8 mouse cellular contexts compared by ENCODE assay signal in genomic region chr11:17460024-17460919, GRCm38 (mm10).
DNase-seq lines count a peak whose midpoint lies in the region; ATAC-seq and TF ChIP-seq lines count a peak whose summit lies in the region.

No protein-coding gene starts in this region.

- H3K4me1 ChIP-seq in cortical plate, adult 2 months (ENCODE audit: control insufficient read depth, insufficient read depth, low read length), result no peaks in the 10 kb centered on the region
- 0 out of 4 replicates have a peak, but pooled peaks cover 0 to 7% of the 10 kb centered on the region in 2 experiments for H3K4me1 ChIP-seq in heart, embryonic 14.5 days (ENCODE audit: control insufficient read depth in 2 of 2, insufficient read depth in 2 of 2, low read length in 2 of 2)
- peaks cover 5% of the 10 kb centered on the region; the same call in 1 of the 2 replicates for H3K4me1 ChIP-seq in midbrain, embryonic 11.5 days (ENCODE audit: control insufficient read depth, insufficient read depth, low read length)

- H3K4me3 ChIP-seq in cortical plate, adult 2 months (ENCODE audit: insufficient read depth, low read length), result no peak overlapping the region
- peak overlapping the region; percentile 4 to 19 for H3K4me3 ChIP-seq in heart, embryonic 14.5 days (ENCODE audit: control insufficient read depth in 1 of 2, insufficient read depth in 1 of 2, low read depth in 1 of 2, low read length in 2 of 2)
- H3K4me3 ChIP-seq in midbrain, embryonic 11.5 days (ENCODE audit: low read depth, low read length), result no peak overlapping the region

- H3K4me2 ChIP-seq in heart, embryonic 14.5 days (ENCODE audit: low read length), result peak overlapping the region; percentile 60
- peak overlapping the region; percentile 12; the same call in 1 of the 2 replicates for H3K4me2 ChIP-seq in midbrain, embryonic 11.5 days

- H3K27ac ChIP-seq in cortical plate, adult 2 months (ENCODE audit: insufficient read depth, low read length), result no peak overlapping the region
- 0 out of 4 replicates have a peak overlapping the region, but pooled peaks of 1 of the 2 experiments have one; percentile 2 for H3K27ac ChIP-seq in heart, embryonic 14.5 days (replicated peaks in 1 of 2; ENCODE audit: control insufficient read depth in 1 of 2, insufficient read depth in 1 of 2, low read depth in 2 of 2, low read length in 2 of 2)
- no peak overlapping the region for H3K27ac ChIP-seq in midbrain, embryonic 11.5 days (ENCODE audit: low read depth, low read length)

- no peak for ATAC-seq in heart, embryonic 14.5 days (ENCODE audit: insufficient number of reproducible peaks, insufficient read depth, low FRiP score, low read depth)
- ATAC-seq in midbrain, embryonic 11.5 days (ENCODE audit: low FRiP score), result peak; percentile 68
- no peak for ATAC-seq in activated CD4-positive, CD25-positive, alpha-beta regulatory T cell, adult 4 months

- no peak overlapping the region; the same call in 1 of the 2 replicates for H3K9ac ChIP-seq in heart, embryonic 14.5 days (ENCODE audit: low read length)
- no peak overlapping the region for H3K9ac ChIP-seq in midbrain, embryonic 11.5 days (ENCODE audit: low read length)

- TF ChIP-seq POLR2A in cortical plate, adult 2 months (IDR thresholded peaks at IDR 0.05; ENCODE audit: extremely low read depth, insufficient read depth, low read length), result no peak

- no peaks in the 10 kb centered on the region for H3K36me3 ChIP-seq in heart, embryonic 14.5 days (ENCODE audit: control insufficient read depth, insufficient read depth, low read length)
- H3K36me3 ChIP-seq in midbrain, embryonic 11.5 days (ENCODE audit: control insufficient read depth, insufficient read depth, low read length), result no peaks in the 10 kb centered on the region

- H3K9me3 ChIP-seq in heart, embryonic 14.5 days (ENCODE audit: control insufficient read depth, low read length), result no peaks in the 10 kb centered on the region
- H3K9me3 ChIP-seq in midbrain, embryonic 11.5 days (ENCODE audit: control insufficient read depth, low read length), result no peaks in the 10 kb centered on the region

- TF ChIP-seq CTCF in cortical plate, adult 2 months (IDR thresholded peaks at IDR 0.05; ENCODE audit: extremely low read depth, insufficient read depth, low read length), result peak; percentile 23; the same call in 1 of the 2 replicates

- peak; percentile 23 to 28 for DNase-seq in right cerebral cortex, postnatal 10 days (ENCODE audit: low spot score in 2 of 2)
- no peak for DNase-seq in right cerebral cortex, postnatal 4 days
- DNase-seq in kidney, postnatal 4 days, result peak; percentile 21 to 38
- peak; percentile 93 for DNase-seq in midbrain, embryonic 11.5 days (ENCODE audit: low spot score, missing footprints)
- no peak for DNase-seq in urinary bladder, adult 18-20 months (ENCODE audit: low spot score in 2 of 2)

- H3K27me3 ChIP-seq in heart, embryonic 14.5 days (ENCODE audit: control insufficient read depth, insufficient read depth, low read length), result no peaks in the 10 kb centered on the region
- no peaks in the 10 kb centered on the region for H3K27me3 ChIP-seq in midbrain, embryonic 11.5 days (ENCODE audit: control insufficient read depth, insufficient read depth, low read length)

- 30% methylated on average over 11 of the region's 11 CpGs for WGBS in heart, embryonic 14.5 days
- 11% methylated on average over 11 of the region's 11 CpGs for WGBS in midbrain, embryonic 11.5 days

Comparison
In these comparisons a context has a peak if more than half of its experiments do, and no peak if none do; other contexts are left out.
1. DNase-seq: peak in right cerebral cortex, postnatal 10 days (2 of 2), kidney, postnatal 4 days (2 of 2) and midbrain, embryonic 11.5 days (single experiment); none in right cerebral cortex, postnatal 4 days (single experiment) and urinary bladder, adult 18-20 months (0 of 2).
2. H3K4me3 ChIP-seq: peak in heart, embryonic 14.5 days (2 of 2); none in cortical plate, adult 2 months (single experiment) and midbrain, embryonic 11.5 days (single experiment).